Mouse (Mus musculus) testis, postnatal 14 days (tissue): ENCODE measurements around the gene Gm49601.
A peak's percentile ranks its signal among the peaks of the same experiment; 100 is the strongest.

Experiments
- DNase-seq: peaks from one replicate; pipeline ENCODE4 v3.0.0; 2021; ENCODE audit warnings: low spot score

Gene Gm49601

DNA sequence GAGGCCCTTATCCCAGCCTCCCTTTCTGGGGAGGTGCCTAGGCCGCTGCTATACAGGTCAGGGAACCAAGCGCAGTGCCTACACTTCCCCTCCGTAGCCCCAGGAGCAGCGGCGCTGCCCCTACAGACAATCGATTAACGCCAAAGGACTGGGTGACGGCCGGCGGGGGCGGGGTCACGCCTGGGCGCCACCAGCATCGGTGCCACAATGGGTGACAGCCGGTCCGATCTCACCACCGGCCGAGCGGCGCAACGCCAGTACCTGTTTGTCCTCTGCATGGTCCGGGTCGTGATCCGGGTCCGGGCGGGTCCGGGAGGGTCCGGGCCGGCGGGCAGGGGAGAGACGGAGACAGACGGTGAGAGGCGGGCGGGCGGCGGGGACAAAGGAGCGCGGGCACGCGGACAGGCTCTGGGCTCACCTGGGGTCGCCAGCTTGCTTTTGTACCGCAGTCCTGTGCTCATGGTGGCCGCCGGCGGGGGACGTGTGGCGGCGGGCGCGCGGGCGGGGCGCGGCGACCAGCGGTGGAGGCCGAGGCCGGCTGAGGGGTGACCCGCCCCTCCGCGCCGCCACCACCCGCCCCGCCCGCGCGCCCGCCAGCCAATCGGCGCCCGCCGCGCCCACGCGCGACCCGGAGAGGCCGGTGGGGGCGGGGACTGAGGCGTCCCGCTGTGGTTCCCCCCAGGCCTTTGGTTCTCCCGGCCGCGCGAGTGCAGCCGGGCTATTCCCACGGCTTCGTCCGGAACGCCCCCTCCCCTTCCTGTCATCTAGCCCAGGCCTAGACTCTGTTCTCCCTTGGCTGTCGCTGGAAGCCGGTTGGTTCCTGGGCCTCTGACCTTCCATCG is 3.4 kb upstream of the Gm49601 start, which contains the start of gene Sept5:
TSS of gene Sept5 (minus strand) at position 565 of the 842 bp plus-strand sequence.
- peak; percentile 51 for DNase-seq

DNA sequence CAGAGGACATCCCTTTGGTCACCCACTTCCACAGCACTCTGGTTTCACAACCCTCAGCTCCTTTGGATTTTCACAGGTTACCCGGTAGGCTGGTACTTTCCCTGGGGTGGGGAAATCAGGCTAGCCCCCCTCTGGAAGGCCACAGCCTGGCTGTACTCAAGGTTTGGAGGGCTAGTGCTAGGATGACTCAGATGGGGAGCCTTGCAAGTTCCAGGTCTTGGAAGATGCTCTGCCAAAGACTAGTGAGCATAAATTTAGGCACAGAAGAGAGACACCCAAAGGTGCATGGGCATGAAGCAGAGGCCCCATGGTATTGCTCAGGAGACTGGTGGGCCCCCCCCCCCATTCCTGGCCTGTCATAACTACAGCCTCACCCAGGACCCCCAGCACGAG is 2.7 kb upstream of the Gm49601 start:
- no peak for DNase-seq

DNA sequence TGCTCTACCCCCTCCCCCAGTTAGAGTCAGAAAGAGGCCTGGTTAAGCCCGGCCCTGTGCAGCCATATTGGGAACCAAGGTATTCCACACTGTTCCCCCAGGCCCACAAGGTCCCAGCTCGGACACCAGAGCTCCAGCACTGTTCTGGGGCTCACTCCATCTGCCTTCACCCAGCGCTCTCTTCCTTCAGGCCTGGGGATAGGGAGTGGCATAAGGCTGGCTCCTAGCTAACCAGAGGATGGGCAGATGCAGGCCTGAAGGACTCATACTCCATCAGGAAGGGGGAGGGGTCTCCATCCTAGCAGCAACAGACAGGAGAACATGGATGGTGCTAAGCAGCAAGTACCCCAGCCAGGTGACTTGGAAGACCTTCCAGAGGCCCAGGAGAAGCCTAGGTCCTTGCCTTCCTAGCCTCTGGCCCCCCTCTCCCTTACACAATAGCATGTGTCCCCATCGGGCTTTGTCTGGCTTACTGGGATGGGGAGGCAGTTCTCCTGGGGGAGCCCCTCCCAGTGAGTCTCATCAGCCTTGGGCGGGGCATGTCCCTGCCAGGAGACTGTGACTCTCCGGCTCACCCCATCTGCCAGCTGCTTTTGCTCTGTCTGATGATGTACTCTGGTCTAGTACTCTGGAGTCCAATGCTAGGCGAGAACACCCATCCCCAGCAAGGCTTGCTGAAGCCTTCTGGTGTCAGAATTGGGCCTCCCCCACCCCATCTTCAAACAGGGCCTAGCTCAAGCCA is 2.1 kb upstream of the Gm49601 start:
- DNase-seq, result no peak

DNA sequence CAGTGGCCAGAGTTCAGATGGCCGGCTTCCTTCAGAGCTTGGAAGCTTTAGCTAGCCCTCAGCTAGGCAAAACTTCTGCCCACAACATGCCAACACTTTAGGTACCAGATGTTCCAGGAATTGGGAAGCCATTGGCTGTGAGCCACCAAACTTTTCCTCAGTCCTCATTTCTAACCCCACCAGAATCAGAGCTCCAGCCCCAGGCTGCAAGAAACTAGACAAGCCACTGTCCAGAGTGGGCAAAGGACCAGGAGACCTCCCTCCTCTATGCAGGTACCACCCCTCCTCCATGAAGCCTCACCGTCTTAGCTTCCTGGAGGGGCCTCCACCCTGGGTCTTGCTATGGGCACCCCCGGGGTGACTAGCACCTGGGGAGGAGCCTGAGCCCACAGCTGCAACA is 936 bp upstream of the Gm49601 start:
- DNase-seq, result no peak

DNA sequence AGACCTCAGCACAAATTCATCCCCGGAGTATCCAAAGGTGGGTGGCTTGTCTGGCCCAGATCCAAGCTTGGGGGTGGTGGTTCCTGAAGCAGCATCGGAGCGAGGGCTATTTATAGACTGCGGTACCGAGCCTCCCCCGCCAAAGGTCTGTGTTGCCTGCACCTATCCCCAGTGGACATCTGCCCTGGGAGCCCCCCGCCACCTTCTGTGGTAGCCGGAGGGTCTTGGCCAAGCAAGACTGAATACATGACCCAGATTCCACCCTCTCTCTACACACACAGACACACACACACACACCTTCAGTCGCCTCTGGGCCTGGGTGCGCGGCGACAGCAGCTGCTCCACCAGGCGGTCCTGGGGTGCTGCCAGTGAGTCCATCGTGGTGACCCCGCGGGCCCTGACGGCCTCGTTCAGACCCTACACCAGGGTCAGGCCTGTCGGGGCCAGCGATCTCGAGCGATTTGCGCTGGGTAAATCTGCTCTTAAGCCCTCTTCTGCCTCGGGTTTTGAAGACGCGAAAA is 376 bp downstream of the Gm49601 start:
- DNase-seq, result no peak

DNA sequence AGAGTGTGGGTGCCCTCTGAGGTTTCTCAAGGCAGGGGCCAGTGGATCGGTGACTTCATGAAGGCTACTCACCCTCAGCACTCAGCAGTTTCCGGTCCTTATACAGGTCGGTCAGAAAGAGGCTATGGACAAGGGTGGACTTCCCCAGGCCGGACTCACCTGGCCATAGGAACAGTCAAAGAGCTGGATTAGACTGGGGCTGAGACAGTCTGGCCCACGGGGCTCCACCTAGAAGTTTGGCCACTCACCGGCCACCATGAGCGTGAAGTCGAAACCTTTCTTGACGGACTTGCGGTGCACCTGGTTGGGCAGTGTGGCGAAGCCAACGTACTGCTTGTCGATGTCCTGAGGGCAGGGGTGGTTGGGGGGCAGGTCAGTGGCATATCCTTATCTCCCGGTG is 1.1 kb downstream of the Gm49601 start:
- no peak for DNase-seq

DNA sequence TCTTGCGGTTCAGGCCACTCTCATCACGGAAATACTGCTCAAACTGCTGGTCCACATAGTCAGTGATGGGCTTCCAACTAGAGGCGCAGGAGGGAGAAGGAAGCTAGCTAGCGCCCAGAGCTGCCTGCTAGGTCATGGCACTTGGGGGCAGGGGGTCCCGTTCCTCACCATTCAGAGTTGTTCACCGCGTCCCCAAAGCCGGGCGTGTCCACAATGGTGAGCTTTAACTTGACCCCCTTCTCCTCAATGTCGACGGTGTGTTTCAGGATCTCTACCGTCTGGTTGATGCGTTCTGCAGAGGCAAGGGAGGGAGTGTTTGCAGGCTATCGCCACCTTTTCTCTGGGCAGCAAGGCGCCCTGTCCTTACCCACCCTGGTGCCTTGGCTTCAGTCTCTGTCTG is 1.6 kb downstream of the Gm49601 start:
- no peak for DNase-seq

DNA sequence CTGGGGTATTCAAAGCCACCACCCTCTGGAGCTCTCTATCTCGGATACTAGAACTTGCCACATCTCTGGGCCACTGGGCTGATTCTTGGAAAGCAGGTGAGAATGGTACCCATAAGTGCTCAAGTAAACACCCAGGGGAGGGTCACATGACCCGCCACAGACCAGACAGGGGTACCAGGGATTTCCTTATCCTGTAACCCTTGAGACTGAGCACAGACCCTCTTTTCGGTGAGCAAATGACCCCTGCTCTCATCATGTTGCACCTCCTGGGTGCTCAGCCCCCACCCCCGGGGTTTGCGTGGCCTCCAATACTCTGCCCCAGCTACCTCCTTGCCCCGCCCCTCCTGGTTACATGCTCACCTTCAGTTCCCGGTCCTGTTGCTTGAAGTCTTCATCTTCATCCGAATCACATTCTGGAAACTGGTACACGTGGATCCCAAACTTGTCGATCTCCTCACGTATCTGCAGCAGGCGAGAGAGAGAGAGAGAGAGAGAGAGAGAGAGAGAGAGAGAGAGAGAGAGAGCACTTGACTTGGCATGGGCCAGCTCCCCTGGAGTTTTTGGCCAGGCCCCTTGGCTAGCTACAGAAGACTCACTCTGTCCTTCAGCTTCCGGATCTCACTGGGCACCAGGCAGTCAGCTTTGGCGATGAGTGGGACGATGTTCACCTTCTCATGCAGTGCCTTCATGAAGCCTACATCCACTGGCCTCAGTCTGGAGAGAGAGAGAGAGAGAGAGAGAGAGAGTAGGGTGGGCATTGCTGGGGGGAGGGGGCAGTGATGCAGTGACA is 2.3 kb downstream of the Gm49601 start:
- no peak for DNase-seq

DNA sequence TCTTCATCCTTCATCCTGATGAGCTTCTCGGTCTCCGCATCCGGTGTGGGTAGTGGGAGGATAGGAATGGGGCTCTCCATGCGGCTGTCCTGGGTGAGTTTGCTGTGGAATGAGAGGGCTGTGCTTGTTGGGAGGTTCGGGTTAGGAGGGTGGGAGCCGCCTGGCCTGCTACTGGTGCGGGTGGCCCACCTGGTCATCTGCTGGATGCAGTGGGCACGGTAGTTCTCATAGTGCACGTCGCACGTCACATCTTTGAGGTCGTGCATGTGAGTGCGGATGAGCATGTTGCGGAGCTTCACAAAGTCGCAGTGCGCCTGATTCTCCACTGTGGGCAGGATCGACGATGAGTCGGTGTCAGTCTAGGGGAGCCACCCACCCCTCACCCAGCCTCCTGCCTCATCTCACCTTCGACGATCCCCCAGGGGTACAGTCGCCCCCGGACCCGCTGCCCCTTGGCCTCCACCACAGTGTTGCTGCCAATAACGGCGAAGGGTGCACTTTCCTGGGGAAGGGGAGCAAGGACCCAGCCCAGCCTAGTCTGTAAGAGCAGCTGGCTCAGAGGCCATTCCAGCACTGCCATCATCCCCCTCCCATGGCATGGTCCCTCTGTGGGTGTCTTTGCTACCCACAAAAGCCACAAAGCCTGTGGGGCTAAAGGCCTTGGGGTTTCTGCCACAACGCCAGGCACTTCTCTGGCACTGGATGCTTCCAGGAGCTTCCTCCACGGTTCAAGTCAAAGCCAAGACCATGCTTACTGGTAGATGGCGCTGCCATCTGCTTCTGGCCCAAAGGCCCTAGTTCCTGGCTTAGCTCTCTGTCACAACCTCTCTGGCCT is 3.1 kb downstream of the Gm49601 start:
- no peak for DNase-seq

DNA sequence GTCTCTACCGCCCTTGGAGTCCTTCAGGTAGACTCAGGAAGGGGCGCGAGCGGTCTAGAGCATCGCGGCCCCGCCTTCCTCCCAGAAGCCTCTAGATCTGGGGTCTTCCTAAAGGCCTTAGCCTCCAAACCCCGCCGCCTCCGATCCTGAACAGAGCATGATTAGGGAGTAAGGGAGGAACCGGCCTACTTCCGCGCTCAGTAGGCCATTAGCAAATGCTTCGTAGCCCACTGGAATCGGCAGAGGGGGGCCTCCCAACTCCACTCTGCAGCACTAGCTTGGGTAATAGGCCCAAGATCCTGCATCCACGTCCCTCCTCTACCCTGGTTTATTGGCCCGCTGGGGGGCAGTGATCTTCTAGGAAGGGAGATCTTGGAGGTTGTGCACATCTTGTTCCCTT is 4.2 kb downstream of the Gm49601 start, which contains the start of gene Gp1bb:
TSS of gene Gp1bb (minus strand) at position 385 of the 400 bp plus-strand sequence.
- DNase-seq, result no peak

DNA sequence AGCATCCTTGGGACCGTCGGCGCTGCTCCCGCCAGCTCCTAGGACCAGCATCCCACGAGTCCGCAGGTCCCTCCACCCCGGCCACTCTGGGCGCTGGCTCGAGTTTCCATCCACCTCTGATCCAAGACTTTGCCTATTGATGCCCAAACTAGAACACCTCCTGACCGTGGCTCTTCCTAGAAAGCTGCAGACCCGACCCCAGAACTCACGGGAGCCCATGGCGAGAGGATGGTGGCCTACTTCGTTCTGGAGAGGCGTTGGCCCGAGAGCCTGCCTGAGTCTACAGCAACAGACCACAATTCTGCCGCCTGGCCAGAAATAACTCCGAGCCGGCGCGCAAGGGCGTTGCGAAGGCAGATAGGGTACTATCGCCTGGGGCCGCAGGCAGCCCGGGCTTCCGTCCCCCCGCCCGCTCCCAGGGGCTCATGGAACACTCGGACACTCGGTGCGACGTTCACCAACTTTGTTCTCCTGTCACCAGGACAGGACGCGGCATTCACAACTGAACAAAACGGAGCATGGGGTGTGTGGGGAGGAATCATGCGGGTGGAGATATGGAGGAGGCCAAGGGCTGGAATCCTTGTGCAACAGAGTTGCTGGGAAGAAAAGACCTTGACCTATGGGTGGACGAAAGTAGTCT is 4.7 kb downstream of the Gm49601 start:
- no peak for DNase-seq

DNA sequence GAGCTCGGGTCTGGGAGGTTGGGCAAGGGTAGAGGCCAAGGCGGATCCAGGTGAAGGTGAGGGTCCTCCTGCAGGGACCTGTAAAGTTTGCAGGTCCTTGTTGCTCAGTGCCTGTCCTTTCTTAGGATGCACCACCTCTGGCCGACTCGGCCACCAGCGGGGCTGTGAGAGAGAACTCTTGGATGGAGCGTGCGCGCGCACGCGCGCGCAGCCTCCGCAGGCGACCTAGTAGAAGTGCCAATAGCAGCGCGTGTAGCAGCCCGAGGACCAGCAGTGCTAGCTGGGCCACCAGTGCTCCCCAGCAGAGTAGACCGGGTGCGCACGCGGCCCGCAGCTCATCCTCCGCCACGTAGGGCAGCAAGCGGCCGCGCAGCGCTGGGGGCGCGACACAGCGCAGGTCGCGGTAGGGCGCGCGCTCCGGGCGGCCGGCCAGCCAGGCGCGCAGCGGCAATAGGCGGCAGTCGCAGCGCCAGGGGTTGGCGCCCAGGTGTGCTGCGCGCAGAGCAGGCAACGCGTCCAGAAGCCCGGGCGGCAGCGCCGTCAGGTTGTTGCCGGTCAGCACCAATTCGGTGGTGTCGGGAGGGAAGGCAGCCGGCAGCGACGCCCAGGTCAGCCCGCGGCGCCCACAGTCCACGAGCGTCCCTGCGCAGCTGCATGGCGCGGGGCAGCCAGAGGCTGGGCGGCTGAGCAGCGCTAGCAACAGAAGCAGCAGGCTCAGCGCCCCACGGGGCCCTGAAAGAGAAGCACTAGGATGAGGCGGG is 5.4 kb downstream of the Gm49601 start:
- no peak for DNase-seq

DNA sequence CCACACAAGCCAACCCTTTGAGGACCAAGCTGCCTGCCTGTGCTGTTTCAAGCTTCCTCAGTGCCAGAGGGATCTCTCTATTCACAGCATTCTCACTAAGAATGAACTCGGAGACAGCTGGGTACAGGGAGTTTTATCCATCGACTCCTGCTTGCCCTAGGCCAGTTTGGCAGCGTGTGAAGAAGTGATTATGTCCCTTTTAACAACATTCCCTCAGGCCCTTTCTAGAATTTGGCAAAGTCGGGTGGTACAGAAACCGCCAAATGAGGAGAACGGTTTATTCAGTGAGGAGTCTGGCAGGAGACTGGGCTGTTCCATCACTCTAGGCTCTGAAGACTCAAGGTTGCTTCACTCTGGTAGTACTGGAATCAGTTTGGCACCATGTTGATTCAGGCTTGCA is 6.0 kb downstream of the Gm49601 start:
- no peak for DNase-seq

DNA sequence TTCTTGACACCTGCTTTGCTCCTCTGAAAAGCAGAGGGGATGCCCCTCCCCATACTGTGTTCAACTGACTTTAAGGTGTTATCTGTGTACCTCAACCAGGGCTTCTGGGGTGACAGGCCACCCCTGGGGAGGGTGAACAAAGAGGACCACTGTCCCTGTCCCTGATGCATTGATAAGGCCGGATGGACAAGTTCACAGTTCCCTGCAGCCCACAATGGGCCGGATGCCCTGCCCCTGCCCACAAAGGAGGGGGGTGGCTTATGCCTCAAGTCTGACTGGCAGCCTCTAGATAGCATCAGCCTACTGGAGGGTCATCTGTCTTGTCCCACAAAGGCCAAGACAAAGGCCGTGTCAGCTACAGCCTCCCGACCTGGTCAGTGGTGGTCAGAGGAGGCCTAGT is 7.1 kb downstream of the Gm49601 start:
- DNase-seq, result no peak

DNA sequence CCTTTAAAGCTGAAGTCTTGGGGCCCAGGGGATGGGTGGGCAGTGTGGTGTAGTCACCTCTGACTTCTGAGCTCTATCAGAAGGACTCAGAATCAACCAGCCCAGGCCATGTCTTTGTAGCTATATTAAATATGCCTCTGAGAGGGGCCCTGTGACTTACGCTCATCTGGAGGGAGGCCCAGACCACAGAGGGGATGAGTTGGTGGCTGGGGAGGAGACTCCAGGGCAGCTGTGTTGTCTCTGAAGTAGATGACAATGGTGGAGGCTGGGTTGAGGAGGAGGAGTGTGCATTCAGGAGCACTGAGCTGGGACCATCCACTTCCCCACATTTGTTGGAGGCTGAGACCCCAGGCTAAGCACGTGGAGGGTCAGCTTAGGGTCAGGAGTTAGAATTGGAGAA is 7.9 kb downstream of the Gm49601 start:
- no peak for DNase-seq

DNA sequence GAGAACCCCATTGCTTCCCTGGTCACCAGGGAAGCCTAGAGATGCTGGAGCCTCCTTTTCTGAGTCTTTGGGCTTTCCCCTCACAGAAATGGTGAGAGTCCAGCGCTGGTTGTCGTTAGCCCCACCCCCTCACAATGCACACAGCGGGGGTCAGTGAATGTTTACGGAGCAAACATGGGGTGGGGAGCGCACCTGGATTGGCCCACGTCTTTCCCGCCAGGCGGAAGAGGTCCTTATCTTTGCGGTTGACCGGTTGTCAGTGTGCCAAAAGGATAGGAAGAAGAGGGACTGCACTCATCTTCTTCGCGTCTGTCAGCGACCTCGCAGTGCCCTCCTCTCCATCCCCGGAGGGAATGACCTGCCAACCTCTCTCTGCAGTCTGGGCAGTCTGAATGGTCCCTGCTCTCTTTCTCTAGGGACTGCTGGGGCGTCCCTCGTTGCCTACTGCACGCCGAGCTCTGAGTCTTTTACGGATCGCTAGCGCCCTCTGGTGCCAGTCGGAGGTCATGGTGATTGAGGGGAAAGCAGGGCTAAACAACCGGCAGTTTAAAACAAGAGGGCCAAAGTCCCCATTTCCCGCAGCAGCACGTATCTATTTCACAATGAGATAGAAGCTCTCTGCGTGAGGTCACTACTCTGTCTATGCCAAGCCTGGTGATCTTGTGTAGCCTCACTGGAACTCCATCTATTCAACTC is 8.7 kb downstream of the Gm49601 start:
- DNase-seq, result peak; percentile 78

DNA sequence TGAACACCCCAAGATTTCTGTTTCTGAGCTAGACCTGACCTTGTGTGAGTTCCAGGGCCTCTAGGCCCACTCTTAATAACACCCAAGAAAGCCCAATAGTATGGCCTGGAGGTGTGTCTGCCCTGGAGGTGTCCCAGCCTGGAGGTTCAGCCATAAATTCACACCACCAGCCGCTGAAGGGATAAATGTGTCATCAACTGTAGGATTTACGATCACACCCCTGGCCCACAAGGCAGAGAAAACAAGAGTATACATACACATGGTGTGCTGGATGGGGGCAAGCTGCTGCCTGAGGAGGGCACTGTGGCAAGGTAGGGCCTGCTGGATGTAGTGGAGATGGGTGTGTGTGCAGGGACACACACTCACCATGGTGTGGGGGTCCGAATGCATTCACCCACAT is 12.9 kb downstream of the Gm49601 start:
- DNase-seq, result no peak

DNA sequence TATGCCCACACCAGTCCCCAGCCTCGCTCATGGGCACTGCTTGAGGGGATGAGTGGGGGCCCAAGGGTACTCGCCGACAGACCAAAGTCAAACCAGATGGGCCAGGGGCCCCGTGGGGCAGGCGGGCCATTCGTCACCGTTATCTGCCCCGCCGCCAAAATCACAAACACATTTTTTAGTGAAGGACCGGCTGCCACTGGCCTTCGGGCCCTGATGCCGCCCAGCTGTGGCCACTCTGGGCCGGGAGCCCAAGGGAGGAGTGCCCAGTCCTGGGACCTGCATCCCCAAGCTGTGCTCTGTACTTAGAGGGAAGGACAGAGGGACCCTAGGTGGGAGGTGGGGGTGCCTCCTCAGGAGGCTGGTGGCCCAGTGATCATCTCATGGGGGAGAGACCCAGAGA is 14.5 kb downstream of the Gm49601 start:
- DNase-seq, result no peak

DNA sequence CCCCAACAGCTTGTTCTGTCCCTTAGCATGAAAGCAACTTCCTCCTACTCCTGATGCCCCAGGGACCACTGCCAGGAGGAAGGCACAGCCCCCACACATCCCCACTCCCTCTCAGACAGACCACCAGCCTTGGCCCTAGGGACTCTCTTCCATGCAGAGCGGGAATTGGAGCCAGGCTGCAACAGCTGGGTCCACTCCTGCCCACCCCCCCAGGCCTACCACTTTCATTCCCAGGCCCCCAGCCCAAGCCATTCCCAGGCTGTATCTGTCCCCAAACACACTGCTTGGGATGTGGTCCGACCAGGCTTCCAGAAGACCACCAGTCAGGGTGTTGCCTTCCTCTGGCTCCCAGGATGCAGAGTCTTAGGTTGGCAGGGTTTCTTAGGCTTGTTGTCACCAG is 17.1 kb downstream of the Gm49601 start:
- no peak for DNase-seq

DNA sequence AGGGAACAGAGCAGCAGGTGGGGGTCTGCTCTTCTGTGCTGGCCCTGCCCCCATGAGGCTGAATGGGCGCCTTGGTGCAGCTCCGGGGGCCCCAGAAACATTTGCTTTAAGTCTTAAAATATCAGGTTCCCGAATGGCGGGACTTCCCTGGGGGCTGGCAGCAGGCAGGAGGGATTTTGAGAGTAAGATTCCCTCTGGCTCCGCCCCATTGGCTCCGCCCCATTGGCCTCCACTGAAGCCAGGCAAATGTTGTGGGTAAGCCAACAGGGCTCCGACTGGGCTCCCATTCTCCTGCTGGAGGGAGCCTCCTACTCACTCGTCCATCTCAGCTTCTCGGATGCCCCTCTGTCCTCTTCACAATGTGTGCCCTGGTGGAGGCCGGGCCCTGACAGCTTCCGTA is 18.0 kb downstream of the Gm49601 start:
- DNase-seq, result no peak
